Mouse (Mus musculus): ENCODE measurements around the gene Cd4. TPM values are rescaled to one million over a fixed set of nuclear protein-coding genes. Genes with fewer than 3 reads are reported as not detected.

Cd4 gene
- polyA plus RNA-seq, 1 experiment from 2014 or later, result 211 TPM

DNA sequence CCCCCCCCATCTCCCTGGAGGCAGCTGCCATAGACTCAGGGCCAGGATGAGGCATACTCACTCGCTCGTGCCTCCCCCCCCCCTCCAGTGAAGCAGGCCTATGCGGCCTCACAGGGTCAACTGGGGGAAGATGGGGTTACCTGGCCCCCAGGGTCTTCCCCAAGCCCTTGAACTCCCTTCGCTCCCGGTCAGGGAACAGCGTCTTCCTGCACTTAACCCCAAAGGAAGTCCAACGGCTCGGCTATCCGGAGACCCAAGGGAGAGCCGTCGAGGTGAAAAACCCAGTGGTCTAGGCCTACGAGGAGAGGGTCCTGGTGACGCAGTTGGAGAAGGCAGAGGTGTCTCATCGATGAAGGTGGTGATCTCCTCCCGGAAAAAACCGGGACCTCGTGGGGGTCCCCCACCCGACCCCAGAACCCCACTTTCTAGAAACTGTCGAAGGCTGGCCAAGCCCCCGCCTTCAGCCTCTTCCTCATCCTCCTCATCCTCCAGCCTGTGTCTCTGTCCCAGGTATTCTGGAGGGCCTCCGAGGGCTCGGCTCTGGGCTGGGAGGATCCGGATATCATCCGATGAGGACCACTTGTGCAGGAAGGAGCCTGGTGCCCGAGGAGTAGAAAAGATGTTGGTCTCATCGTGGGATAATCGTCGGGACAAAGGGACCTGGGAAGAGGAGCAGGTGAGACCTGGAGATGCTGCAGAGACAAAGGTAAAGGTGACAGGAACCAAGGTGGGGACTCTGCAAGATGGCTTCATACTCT is 29.3 kb downstream of the Cd4 start:
- Histone ChIP-seq H3K79me2 (ENCODE audit: inconsistent target) (peaks cover 25% of the 10 kb centered on the region; the same call in 1 of the 2 replicates), H3K4me3 (ENCODE audit: inconsistent target) (no peak overlapping the region), H3K27ac (no peak overlapping the region), H3K36me3 (ENCODE audit: inconsistent target) (peaks cover 19% of the 10 kb centered on the region; the same call in 1 of the 2 replicates)
- 85% methylated on average over 20 of the region's 28 CpGs for WGBS (ENCODE audit: missing documents)

DNA sequence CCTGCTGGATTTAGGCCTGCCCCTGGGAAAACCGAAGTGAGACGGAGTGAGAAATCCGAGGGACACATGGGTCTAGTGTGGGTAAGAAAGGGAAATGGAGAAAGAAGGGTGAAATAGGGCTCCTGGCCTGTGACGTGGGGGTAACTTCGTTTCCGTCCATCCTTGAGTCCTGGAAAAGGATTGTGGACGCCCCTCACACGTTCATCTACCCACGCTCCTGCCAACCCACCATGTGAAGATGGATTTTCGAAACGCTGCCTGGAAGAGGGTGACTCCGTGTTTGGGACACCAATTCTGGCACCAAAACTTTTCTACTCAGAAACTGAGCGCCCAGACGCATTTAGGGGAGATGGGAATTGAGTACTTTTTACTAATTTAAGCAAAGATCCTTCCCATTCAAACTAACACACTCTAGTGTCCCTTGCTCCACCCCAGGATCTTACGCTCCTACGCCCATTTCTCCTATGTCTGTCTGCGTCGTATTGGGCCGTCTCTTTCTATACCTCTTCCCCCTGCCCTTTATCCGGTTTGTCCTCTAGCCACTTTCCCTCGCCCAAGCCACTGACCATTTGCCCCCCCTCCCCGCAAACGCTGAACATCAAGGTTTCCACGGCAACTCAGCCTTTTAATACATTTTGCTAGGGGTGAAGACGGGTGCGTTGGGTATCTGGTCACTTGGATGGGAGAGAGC is 30.0 kb downstream of the Cd4 start:
- no peak overlapping the region for H3K4me3 ChIP-seq (ENCODE audit: inconsistent target)
- WGBS (ENCODE audit: missing documents), result 49% methylated on average over 25 of the region's 26 CpGs
- H3K79me2 ChIP-seq (ENCODE audit: inconsistent target), result peaks cover 21% of the 10 kb centered on the region; the same call in 1 of the 2 replicates
- H3K36me3 ChIP-seq (ENCODE audit: inconsistent target), result peaks cover 19% of the 10 kb centered on the region; the same call in 1 of the 2 replicates
- no peak overlapping the region for H3K27ac ChIP-seq

DNA sequence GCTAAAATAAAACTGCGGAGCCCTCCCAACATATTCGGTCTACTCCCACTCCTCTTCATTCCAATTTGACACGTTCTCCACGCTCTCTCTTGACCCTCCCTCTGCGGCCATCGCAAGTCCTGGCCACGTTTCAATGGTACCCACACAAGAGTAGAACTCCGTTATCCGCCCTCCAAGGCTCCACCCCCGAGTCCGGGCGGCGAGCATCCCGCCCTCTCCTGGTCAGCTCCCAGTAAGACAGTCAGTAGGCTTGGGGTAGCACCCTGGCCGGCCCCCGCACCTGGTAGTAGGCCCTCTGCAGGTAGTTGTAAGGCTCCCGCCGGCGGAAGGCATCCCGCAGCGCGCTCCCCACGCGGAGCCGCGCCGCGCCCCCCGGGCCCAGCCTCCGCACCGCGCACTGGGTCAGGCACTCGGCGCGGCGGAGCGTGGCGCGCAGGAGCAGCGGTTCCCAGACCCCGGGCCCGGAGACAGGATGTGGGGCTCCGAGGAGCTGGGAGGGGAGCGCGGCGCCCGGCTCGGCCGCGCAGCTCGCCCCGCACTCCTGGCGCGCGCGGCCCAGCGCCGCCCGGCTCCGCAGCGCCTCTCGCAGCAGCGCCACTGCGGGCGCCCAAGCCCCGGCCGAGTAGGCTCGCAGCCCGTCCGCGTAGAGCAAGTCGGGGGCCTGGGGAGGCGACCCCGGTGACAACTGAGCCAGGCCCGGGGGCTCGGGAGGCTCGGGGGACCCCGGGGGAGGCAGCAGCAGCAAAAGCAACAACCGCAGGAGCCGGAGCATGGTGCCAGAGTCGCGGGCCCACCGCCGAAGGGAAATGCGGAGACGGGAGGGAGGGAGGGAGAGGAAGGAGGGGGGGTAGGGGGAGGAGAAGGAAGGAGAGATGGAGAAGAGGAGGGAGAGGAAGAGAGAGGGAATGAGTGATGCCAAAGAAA is 30.8 kb downstream of the Cd4 start, which contains the start of gene P3h3:
P3h3 (minus strand) TSS at position 837 of the 924 bp plus-strand sequence.
- no peak within 1 kb of the TSS for H3K27ac ChIP-seq
- peaks cover 13% of the 10 kb centered on the region; the same call in 1 of the 2 replicates for H3K79me2 ChIP-seq (ENCODE audit: inconsistent target)
- H3K4me3 ChIP-seq (ENCODE audit: inconsistent target), result no peak within 1 kb of the TSS; the same call in 1 of the 2 replicates
- peaks cover 19% of the 10 kb centered on the region; the same call in 1 of the 2 replicates for H3K36me3 ChIP-seq (ENCODE audit: inconsistent target)
- under 1% methylated on average over 65 of the region's 86 CpGs for WGBS (ENCODE audit: missing documents)

DNA sequence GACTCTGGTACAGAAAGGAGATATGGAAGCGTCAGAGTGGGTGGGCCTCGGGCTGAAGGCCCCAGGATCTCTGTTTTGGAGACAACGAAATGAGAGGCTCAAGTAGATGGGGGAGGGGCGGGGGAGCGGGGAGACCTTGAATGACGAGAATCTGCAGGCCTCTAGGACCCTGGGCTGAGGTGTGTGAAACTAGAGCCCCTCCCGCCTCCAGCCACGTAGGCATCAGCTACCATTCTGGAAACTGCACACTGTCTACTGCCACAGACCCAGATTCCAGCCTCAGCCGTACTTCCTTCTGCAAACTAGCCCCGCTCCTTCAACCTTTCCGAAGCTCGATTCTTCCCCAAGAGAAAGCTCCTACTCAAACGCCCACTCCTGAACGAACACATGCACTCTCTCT is 31.7 kb downstream of the Cd4 start:
- H3K4me3 ChIP-seq (ENCODE audit: inconsistent target), result no peak overlapping the region
- WGBS (ENCODE audit: missing documents), result 35% methylated on average over 12 of the region's 14 CpGs
- H3K27ac ChIP-seq, result no peak overlapping the region

GRCm38 (mm10) chr6:124854647-124855046 is 33.4 kb downstream of the Cd4 start:
- WGBS (ENCODE audit: missing documents), result 80% methylated on average over 12 of the region's 12 CpGs
- Histone ChIP-seq H3K36me3 (ENCODE audit: inconsistent target) (peaks cover 10% of the 10 kb centered on the region; the same call in 1 of the 2 replicates), H3K27ac (no peak overlapping the region), H3K4me3 (ENCODE audit: inconsistent target) (no peak overlapping the region), H3K79me2 (ENCODE audit: inconsistent target) (no peaks in the 10 kb centered on the region)

More for the DNA sequence above, 31.7 kb downstream of the Cd4 start:
- peaks cover 14% of the 10 kb centered on the region; the same call in 1 of the 2 replicates for H3K36me3 ChIP-seq (ENCODE audit: inconsistent target)
- peaks cover 5% of the 10 kb centered on the region; the same call in 1 of the 2 replicates for H3K79me2 ChIP-seq (ENCODE audit: inconsistent target)

DNA sequence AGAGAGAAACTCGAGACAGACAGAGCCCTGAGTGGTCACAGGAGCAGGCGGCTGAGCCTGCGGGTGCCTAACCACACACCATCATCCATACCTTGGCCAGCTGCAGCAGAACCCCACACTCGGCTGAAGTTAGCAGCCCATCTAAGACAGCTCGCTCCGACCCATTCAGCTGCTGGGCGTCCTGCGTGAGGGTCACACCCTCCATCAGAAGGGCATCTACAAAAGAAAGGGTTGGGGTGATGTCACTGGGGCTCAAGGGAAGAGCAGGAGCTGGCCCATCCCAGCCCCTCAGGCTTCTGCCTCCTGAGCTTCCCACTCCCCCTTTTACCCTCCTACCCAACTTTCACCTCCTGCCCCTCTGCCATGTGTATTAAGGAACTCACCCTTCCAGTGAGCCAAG is 37.5 kb downstream of the Cd4 start:
- no peak overlapping the region for H3K27ac ChIP-seq
- WGBS (ENCODE audit: missing documents), result 96% methylated on average over 8 of the region's 8 CpGs
- H3K4me3 ChIP-seq (ENCODE audit: inconsistent target), result no peak overlapping the region
- H3K79me2 ChIP-seq (ENCODE audit: inconsistent target), result no peaks in the 10 kb centered on the region
- no peaks in the 10 kb centered on the region for H3K36me3 ChIP-seq (ENCODE audit: inconsistent target)

- no peak overlapping the region for H3K27ac ChIP-seq
- H3K4me3 ChIP-seq (ENCODE audit: inconsistent target), result no peak overlapping the region
- H3K36me3 ChIP-seq (ENCODE audit: inconsistent target), result peaks cover 5% of the 10 kb centered on the region; the same call in 1 of the 2 replicates
- no peaks in the 10 kb centered on the region for H3K79me2 ChIP-seq (ENCODE audit: inconsistent target)
- WGBS (ENCODE audit: missing documents), result 20% methylated on average over 9 of the region's 9 CpGs
These were observed 40.7 kb downstream of the Cd4 start for GRCm38 (mm10) chr6:124847305-124847704.

- Histone ChIP-seq H3K36me3 (ENCODE audit: inconsistent target) (peaks cover 5% of the 10 kb centered on the region; the same call in 1 of the 2 replicates), H3K4me3 (ENCODE audit: inconsistent target) (no peak within 1 kb of the TSS), H3K79me2 (ENCODE audit: inconsistent target) (no peaks in the 10 kb centered on the region), H3K27ac (no peak within 1 kb of the TSS)
- WGBS (ENCODE audit: missing documents), result 45% methylated on average over 12 of the region's 15 CpGs
These were observed 47.5 kb downstream of the Cd4 start, which contains the start of gene Gnb3 for GRCm38 (mm10) chr6:124840241-124841167. Gene Gnb3 (minus strand): TSS chr6:124840275.

DNA sequence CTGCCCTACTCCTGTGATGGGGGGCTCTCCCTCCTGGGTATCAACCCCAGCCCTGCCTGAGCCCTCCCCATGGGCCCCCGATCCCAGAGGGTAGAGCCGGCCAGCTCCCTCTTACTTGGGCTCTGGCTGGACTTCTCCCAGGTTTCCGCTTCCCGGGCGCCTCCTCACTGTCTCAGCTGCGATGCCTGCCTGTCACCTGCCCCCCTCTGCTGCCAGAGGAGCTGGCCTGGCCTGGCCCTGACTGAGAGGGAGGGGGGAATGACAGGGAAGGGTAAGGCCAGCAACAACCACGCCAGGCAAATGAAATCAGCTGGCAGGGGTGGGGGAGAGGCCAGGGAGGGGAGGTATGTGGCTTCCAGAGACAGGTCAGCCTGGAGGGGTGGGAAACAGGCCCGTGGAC is 48.2 kb downstream of the Cd4 start:
- Histone ChIP-seq H3K27ac (no peak overlapping the region), H3K36me3 (ENCODE audit: inconsistent target) (no peaks in the 10 kb centered on the region; the same call in 1 of the 2 replicates), H3K4me3 (ENCODE audit: inconsistent target) (no peak overlapping the region), H3K79me2 (ENCODE audit: inconsistent target) (no peaks in the 10 kb centered on the region)
- 49% methylated on average over 6 of the region's 8 CpGs for WGBS (ENCODE audit: missing documents)

- Histone ChIP-seq H3K36me3 (ENCODE audit: inconsistent target) (no peaks in the 10 kb centered on the region), H3K4me3 (ENCODE audit: inconsistent target) (no peak overlapping the region), H3K79me2 (ENCODE audit: inconsistent target) (peaks cover 15% of the 10 kb centered on the region), H3K27ac (no peak overlapping the region)
- WGBS (ENCODE audit: missing documents), result 91% methylated on average over 7 of the region's 7 CpGs
These were observed 51.6 kb downstream of the Cd4 start for GRCm38 (mm10) chr6:124836411-124836810.

GRCm38 (mm10) chr6:124835531-124835930 is 52.5 kb downstream of the Cd4 start:
- Histone ChIP-seq H3K4me3 (ENCODE audit: inconsistent target) (no peak overlapping the region), H3K36me3 (ENCODE audit: inconsistent target) (no peaks in the 10 kb centered on the region), H3K79me2 (ENCODE audit: inconsistent target) (peaks cover 24% of the 10 kb centered on the region), H3K27ac (peak overlapping the region; percentile 96)
- WGBS (ENCODE audit: missing documents), result 94% methylated on average over 10 of the region's 10 CpGs

GRCm38 (mm10) chr6:124834512-124835081 is 53.4 kb downstream of the Cd4 start:
- H3K79me2 ChIP-seq (ENCODE audit: inconsistent target), result peaks cover 29% of the 10 kb centered on the region

GRCm38 (mm10) chr6:124831649-124832048 is 56.4 kb downstream of the Cd4 start:
- Histone ChIP-seq H3K36me3 (ENCODE audit: inconsistent target) (peaks cover 2% of the 10 kb centered on the region; the same call in 1 of the 2 replicates), H3K79me2 (ENCODE audit: inconsistent target) (peaks cover 48% of the 10 kb centered on the region), H3K27ac (no peak overlapping the region), H3K4me3 (ENCODE audit: inconsistent target) (no peak overlapping the region)
- WGBS (ENCODE audit: missing documents), result 96% methylated on average over 8 of the region's 8 CpGs

More at GRCm38 (mm10) chr6:124834512-124835081, 53.4 kb downstream of the Cd4 start:
- Histone ChIP-seq H3K27ac (peak overlapping the region; percentile 96), H3K36me3 (ENCODE audit: inconsistent target) (no peaks in the 10 kb centered on the region), H3K4me3 (ENCODE audit: inconsistent target) (no peak overlapping the region)
- WGBS (ENCODE audit: missing documents), result 18% methylated on average over 4 of the region's 6 CpGs
